Mouse (Mus musculus) embryonic facial prominence, embryonic 11.5 days (tissue): ENCODE measurements around the gene Hcls1. TPM values are rescaled to one million over a fixed set of nuclear protein-coding genes. Genes with fewer than 3 reads are reported as not detected.

ENCODE experiments used
- ATAC-seq: fragments of 200-750 bp; cut with Nextera tagmentation; replicated peaks from 2 replicates; pipeline ENCODE4 v1.8.0; 2017; ENCODE audit warnings: low read depth; ENCODE audit not compliant: insufficient number of reproducible peaks, low FRiP score, low TSS enrichment
- DNase-seq: peaks from one replicate; pipeline ENCODE4 v3.0.0-alpha.2; 2015; ENCODE audit warnings: low spot score
- H3K27ac ChIP-seq: fragments of 300-500 bp; sonication (generic); replicated peaks from 2 replicates; pipeline ENCODE4 v1.5.1; 2014; ENCODE audit warnings: mild to moderate bottlenecking, low read depth, low read length, control low read depth
- H3K27me3 ChIP-seq: fragments of 300-500 bp; sonication (generic); 2 replicates; pipeline ENCODE4 v1.6.1; 2014; ENCODE audit warnings: mild to moderate bottlenecking, low read length, moderate library complexity, mixed read lengths; ENCODE audit not compliant: control insufficient read depth, insufficient read depth
- H3K36me3 ChIP-seq: fragments of 300-500 bp; sonication (generic); replicated peaks from 2 replicates; pipeline ENCODE4 v1.6.1; 2014; ENCODE audit warnings: low read depth, mild to moderate bottlenecking, low read length, moderate library complexity, mixed read lengths; ENCODE audit not compliant: control insufficient read depth, insufficient read depth
- H3K4me1 ChIP-seq: fragments of 300-500 bp; sonication (generic); 2 replicates; pipeline ENCODE4 v1.6.1; 2014; ENCODE audit warnings: low read length, mixed read lengths; ENCODE audit not compliant: control insufficient read depth, insufficient read depth
- H3K4me2 ChIP-seq: fragments of 300-500 bp; sonication (generic); 2 replicates; pipeline ENCODE4 v1.6.1; 2014; ENCODE audit warnings: low read depth, mild to moderate bottlenecking, control low read depth, low read length, moderate library complexity
- H3K4me3 ChIP-seq: fragments of 300-500 bp; sonication (generic); 2 replicates; pipeline ENCODE4 v1.5.1; 2014; ENCODE audit warnings: low read depth, low read length, control low read depth
- H3K9ac ChIP-seq: fragments of 300-500 bp; sonication (generic); replicated peaks from 2 replicates; pipeline ENCODE4 v1.6.1; 2014; ENCODE audit warnings: mild to moderate bottlenecking, control low read depth, low read length
- H3K9me3 ChIP-seq: fragments of 300-500 bp; sonication (generic); replicated peaks from 2 replicates; pipeline ENCODE4 v1.6.1; 2016; ENCODE audit warnings: mild to moderate bottlenecking, low read length, inconsistent platforms, mixed read lengths; ENCODE audit not compliant: control insufficient read depth
- WGBS: fragments of 180-500 bp; shearing (Covaris S2); extraction: QIAGEN DNeasy Blood & Tissue Kit; methylation state at CpG from one replicate; pipeline ENCODE4 v1.1.7; 2014; 5-methylcytosine and 5-hydroxymethylcytosine counted together
- polyA plus RNA-seq: library from polyadenylated mRNA; unstranded; fragments of >200 nt; fragmentation: Nextera tagmentation; extraction: Ambion mirVana; gene quantifications from 2 replicates; pipeline ENCODE4 v1.2.1, GENCODE M21; 2014

Hcls1 gene
- polyA plus RNA-seq, 1 experiment from 2014 or later, result 1.4 TPM

GRCm38 (mm10) chr16:36944895-36945424 lies 10.2 kb downstream of the Hcls1 start:
- DNase-seq, result peak; percentile 17
- ATAC-seq, result peak; percentile 44; the same call in 1 of the 2 replicates
- no peaks in the 10 kb centered on the region for H3K9me3 ChIP-seq
- H3K27ac ChIP-seq, result no peak overlapping the region
- H3K36me3 ChIP-seq, result no peaks in the 10 kb centered on the region
- no peak overlapping the region for H3K9ac ChIP-seq
- H3K27me3 ChIP-seq, result no peaks in the 10 kb centered on the region
- no peak overlapping the region for H3K4me2 ChIP-seq
- no peaks in the 10 kb centered on the region for H3K4me1 ChIP-seq
- WGBS, result 43% methylated on average over 12 of the region's 12 CpGs
- no peak overlapping the region for H3K4me3 ChIP-seq

- H3K4me1 ChIP-seq, result no peaks in the 10 kb centered on the region
- H3K27me3 ChIP-seq, result no peaks in the 10 kb centered on the region
- H3K9ac ChIP-seq, result no peak overlapping the region
- H3K9me3 ChIP-seq, result no peaks in the 10 kb centered on the region
- no peak overlapping the region for H3K4me2 ChIP-seq
- H3K27ac ChIP-seq, result no peak overlapping the region
- no peak for ATAC-seq
- no peak for DNase-seq
- 84% methylated on average over 8 of the region's 8 CpGs for WGBS
- H3K4me3 ChIP-seq, result no peak overlapping the region
- no peaks in the 10 kb centered on the region for H3K36me3 ChIP-seq
Measured at GRCm38 (mm10) chr16:36946459-36947159, 11.8 kb downstream of the Hcls1 start.

GRCm38 (mm10) chr16:36947646-36948197 lies 12.9 kb downstream of the Hcls1 start:
- H3K4me2 ChIP-seq, result no peak overlapping the region
- WGBS, result 81% methylated on average over 4 of the region's 4 CpGs
- no peak overlapping the region for H3K9ac ChIP-seq

GRCm38 (mm10) chr16:36949614-36950336 lies 15.0 kb downstream of the Hcls1 start:
- no peaks in the 10 kb centered on the region for H3K36me3 ChIP-seq
- WGBS, result 74% methylated on average over 8 of the region's 8 CpGs
- no peaks in the 10 kb centered on the region for H3K9me3 ChIP-seq
- H3K4me2 ChIP-seq, result no peak overlapping the region
- no peak overlapping the region for H3K27ac ChIP-seq
- H3K4me1 ChIP-seq, result no peaks in the 10 kb centered on the region
- H3K9ac ChIP-seq, result no peak overlapping the region
- DNase-seq (no peak), ATAC-seq (no peak)
- no peaks in the 10 kb centered on the region for H3K27me3 ChIP-seq
- no peak overlapping the region for H3K4me3 ChIP-seq

More at GRCm38 (mm10) chr16:36947646-36948197, 12.9 kb downstream of the Hcls1 start:
- no peak overlapping the region for H3K27ac ChIP-seq
- H3K27me3 ChIP-seq, result no peaks in the 10 kb centered on the region
- H3K36me3 ChIP-seq, result no peaks in the 10 kb centered on the region
- H3K4me3 ChIP-seq, result no peak overlapping the region
- DNase-seq, result no peak
- no peaks in the 10 kb centered on the region for H3K9me3 ChIP-seq
- no peaks in the 10 kb centered on the region for H3K4me1 ChIP-seq
- ATAC-seq, result no peak

- H3K4me1 ChIP-seq, result no peaks in the 10 kb centered on the region
- WGBS, result 55% methylated on average over 4 of the region's 4 CpGs
- ATAC-seq (no peak), DNase-seq (no peak)
- H3K9me3 ChIP-seq, result no peaks in the 10 kb centered on the region
- no peak overlapping the region for H3K9ac ChIP-seq
- no peaks in the 10 kb centered on the region for H3K36me3 ChIP-seq
- no peak overlapping the region for H3K27ac ChIP-seq
- no peak overlapping the region for H3K4me2 ChIP-seq
- no peak overlapping the region for H3K4me3 ChIP-seq
- no peaks in the 10 kb centered on the region for H3K27me3 ChIP-seq
Measured at GRCm38 (mm10) chr16:36951029-36951428, 16.2 kb downstream of the Hcls1 start.

- Histone ChIP-seq H3K27ac (no peak overlapping the region), H3K4me2 (no peak overlapping the region), H3K9me3 (no peaks in the 10 kb centered on the region), H3K9ac (no peak overlapping the region), H3K4me3 (no peak overlapping the region), H3K36me3 (no peaks in the 10 kb centered on the region), H3K4me1 (no peaks in the 10 kb centered on the region), H3K27me3 (no peaks in the 10 kb centered on the region)
- DNase-seq, result no peak
- ATAC-seq, result no peak
- 54% methylated on average over 11 of the region's 11 CpGs for WGBS
Measured at GRCm38 (mm10) chr16:36955106-36955505, 20.3 kb downstream of the Hcls1 start.

GRCm38 (mm10) chr16:36963415-36963814 lies 28.6 kb downstream of the Hcls1 start:
- H3K4me3 ChIP-seq, result no peak overlapping the region
- WGBS, result 77% methylated on average over 4 of the region's 4 CpGs
- H3K27ac ChIP-seq, result no peak overlapping the region
- H3K9ac ChIP-seq, result no peak overlapping the region
- no peaks in the 10 kb centered on the region for H3K27me3 ChIP-seq
- H3K36me3 ChIP-seq, result no peaks in the 10 kb centered on the region
- no peaks in the 10 kb centered on the region for H3K9me3 ChIP-seq
- no peak for DNase-seq
- no peak for ATAC-seq
- H3K4me2 ChIP-seq, result no peak overlapping the region
- H3K4me1 ChIP-seq, result no peaks in the 10 kb centered on the region

- Histone ChIP-seq H3K36me3 (no peaks in the 10 kb centered on the region), H3K4me1 (no peaks in the 10 kb centered on the region), H3K4me3 (no peak overlapping the region), H3K9ac (no peak overlapping the region), H3K4me2 (no peak overlapping the region), H3K9me3 (no peaks in the 10 kb centered on the region), H3K27me3 (no peaks in the 10 kb centered on the region), H3K27ac (no peak overlapping the region)
- WGBS, result 83% methylated on average over 2 of the region's 2 CpGs
- ATAC-seq (no peak), DNase-seq (no peak)
Measured at GRCm38 (mm10) chr16:36979127-36979526, 44.3 kb downstream of the Hcls1 start.
